ENCODE assay signal across 13 mouse cellular contexts in genomic region chr6:125338791-125339660, GRCm38 (mm10). TPM values are rescaled to one million over a fixed set of nuclear protein-coding genes. Genes with fewer than 3 reads are reported as not detected.
A peak's percentile ranks its signal among the peaks of the same experiment; 100 is the strongest.
DNase-seq lines count a peak whose midpoint lies in the region; ATAC-seq and TF ChIP-seq lines count a peak whose summit lies in the region.
"Had no signal": no experiment of that assay in that cellular context is flagged by ENCODE, and none has a peak within 500 bp of the region (broad histone marks: within the 10 kb centered on the region; RNA-seq: fewer than 3 reads in every experiment).

No protein-coding gene starts in this region.

- no peak for ATAC-seq in kidney, embryonic 15.5 days (replicated peaks; ENCODE audit: low FRiP score)
- ATAC-seq in embryonic facial prominence, embryonic 12.5 days (ENCODE audit: insufficient number of reproducible peaks, insufficient read depth, low FRiP score, low TSS enrichment) = no peak
- ATAC-seq in liver, postnatal 0 days = no peak
- ATAC-seq: inflammation-experienced regulatory T-cells, adult 6 months; midbrain, embryonic 15.5 days had no signal

- peaks cover 28% of the 10 kb centered on the region for H3K4me1 ChIP-seq in heart, embryonic 10.5 days
- H3K4me1 ChIP-seq in kidney, embryonic 15.5 days = peaks cover 33% of the 10 kb centered on the region
- H3K4me1 ChIP-seq in embryonic facial prominence, embryonic 12.5 days = peaks cover 25% of the 10 kb centered on the region
- peaks cover 15% of the 10 kb centered on the region for H3K4me1 ChIP-seq in liver, postnatal 0 days (ENCODE audit: insufficient read depth)
- H3K4me1 ChIP-seq: midbrain, embryonic 15.5 days had no signal

- DNase-seq in heart, adult 11 months = peak; percentile 94
- no peak for DNase-seq in heart, embryonic 10.5 days (ENCODE audit: low spot score)
- no peak for DNase-seq in kidney, adult 8-10 months
- peak; percentile 49 for DNase-seq in CD4-positive helper T cell, adult 2 months (ENCODE audit: low read depth, low spot score)
- DNase-seq in liver, postnatal 0 days = no peak
- no peak for DNase-seq in neural tube, embryonic 10.5 days (ENCODE audit: extremely low spot score, low spot score)
- DNase-seq: cerebellum, adult 18-20 months; lung, postnatal 14 days had no signal

- H3K9ac ChIP-seq in kidney, embryonic 15.5 days = no peak overlapping the region
- no peak overlapping the region for H3K9ac ChIP-seq in embryonic facial prominence, embryonic 12.5 days
- no peak overlapping the region for H3K9ac ChIP-seq in liver, postnatal 0 days (replicated peaks)
- H3K9ac ChIP-seq: limb, embryonic 13.5 days; midbrain, embryonic 15.5 days had no signal

- no peak for TF ChIP-seq CTCF in liver, postnatal 0 days (IDR thresholded peaks at IDR 0.05; ENCODE audit: low read depth)

- no peak for TF ChIP-seq EP300 in liver, postnatal 0 days (IDR thresholded peaks at IDR 0.05; ENCODE audit: low read depth)

- peaks cover 9% of the 10 kb centered on the region; the same call in 1 of the 2 replicates for H3K27me3 ChIP-seq in heart, embryonic 10.5 days (ENCODE audit: insufficient read depth, poor library complexity, severe bottlenecking)
- H3K27me3 ChIP-seq in kidney, embryonic 15.5 days = no peaks in the 10 kb centered on the region
- no peaks in the 10 kb centered on the region for H3K27me3 ChIP-seq in embryonic facial prominence, embryonic 12.5 days
- H3K27me3 ChIP-seq in liver, postnatal 0 days (ENCODE audit: insufficient read depth, low read length) = no peaks in the 10 kb centered on the region
- H3K27me3 ChIP-seq: limb, embryonic 13.5 days; midbrain, embryonic 15.5 days had no signal

- no peak overlapping the region for H3K27ac ChIP-seq in heart, embryonic 10.5 days
- peak overlapping the region; percentile 64 for H3K27ac ChIP-seq in kidney, embryonic 15.5 days
- H3K27ac ChIP-seq in embryonic facial prominence, embryonic 12.5 days = 0 out of 2 replicates have a peak overlapping the region, but pooled peaks have one; percentile 20
- H3K27ac ChIP-seq in liver, postnatal 0 days (ENCODE audit: low read depth) = no peak overlapping the region
- H3K27ac ChIP-seq: limb, embryonic 13.5 days; midbrain, embryonic 15.5 days had no signal

- no peaks in the 10 kb centered on the region for H3K36me3 ChIP-seq in heart, embryonic 10.5 days
- no peaks in the 10 kb centered on the region for H3K36me3 ChIP-seq in kidney, embryonic 15.5 days
- no peaks in the 10 kb centered on the region for H3K36me3 ChIP-seq in embryonic facial prominence, embryonic 12.5 days
- H3K36me3 ChIP-seq in liver, postnatal 0 days (replicated peaks; ENCODE audit: insufficient read depth, low read length) = no peaks in the 10 kb centered on the region
- H3K36me3 ChIP-seq: limb, embryonic 13.5 days; midbrain, embryonic 15.5 days had no signal

- no peak overlapping the region for H3K4me2 ChIP-seq in kidney, embryonic 15.5 days
- H3K4me2 ChIP-seq in embryonic facial prominence, embryonic 12.5 days (replicated peaks) = no peak overlapping the region
- no peak overlapping the region for H3K4me2 ChIP-seq in liver, postnatal 0 days (ENCODE audit: low read depth, low read length)
- H3K4me2 ChIP-seq: limb, embryonic 13.5 days; midbrain, embryonic 15.5 days had no signal

- no peaks in the 10 kb centered on the region for H3K9me3 ChIP-seq in heart, embryonic 10.5 days
- no peaks in the 10 kb centered on the region for H3K9me3 ChIP-seq in kidney, embryonic 15.5 days (replicated peaks)
- H3K9me3 ChIP-seq in embryonic facial prominence, embryonic 12.5 days = no peaks in the 10 kb centered on the region
- H3K9me3 ChIP-seq in liver, postnatal 0 days (ENCODE audit: low read length) = no peaks in the 10 kb centered on the region
- H3K9me3 ChIP-seq: limb, embryonic 13.5 days; midbrain, embryonic 15.5 days had no signal

- 61% methylated on average over 9 of the region's 9 CpGs for WGBS in heart, embryonic 10.5 days
- WGBS in kidney, embryonic 15.5 days = 74% methylated on average over 9 of the region's 9 CpGs
- 64% methylated on average over 9 of the region's 9 CpGs for WGBS in embryonic facial prominence, embryonic 12.5 days
- 37% methylated on average over 9 of the region's 9 CpGs for WGBS in liver, postnatal 0 days (ENCODE audit: insufficient replicate concordance)

- H3K4me3 ChIP-seq in heart, embryonic 10.5 days = no peak overlapping the region
- H3K4me3 ChIP-seq in kidney, embryonic 15.5 days (replicated peaks) = no peak overlapping the region
- no peak overlapping the region for H3K4me3 ChIP-seq in embryonic facial prominence, embryonic 12.5 days
- H3K4me3 ChIP-seq in liver, postnatal 0 days (ENCODE audit: low read depth, low read length) = no peak overlapping the region
- H3K4me3 ChIP-seq: limb, embryonic 13.5 days; midbrain, embryonic 15.5 days had no signal

RNA-seq across cellular contexts. Expression of gene Tnfrsf1a, which starts 10.1 kb away (rescaled TPM):
- polyA plus RNA-seq in heart, embryonic 10.5 days (2016; fragmentation: Nextera tagmentation; extraction: Ambion mirVana) = 33.6 and 35.3 TPM in 2 replicates
- 73.2 and 83.3 TPM in 2 replicates for polyA plus RNA-seq in kidney, embryonic 15.5 days (2015; fragmentation: Nextera tagmentation; extraction: Ambion mirVana)
- 49.4 and 51.9 TPM in 2 replicates for polyA plus RNA-seq in embryonic facial prominence, embryonic 12.5 days (2016; fragmentation: Nextera tagmentation; extraction: Ambion mirVana)
- polyA plus RNA-seq in liver, postnatal 0 days (2015; fragmentation: Nextera tagmentation; extraction: Ambion mirVana) = 40.5 and 41.1 TPM in 2 replicates

RNA-seq across cellular contexts. Expression of gene Scnn1a, which starts 18.6 kb away (rescaled TPM):
- polyA plus RNA-seq in heart, embryonic 10.5 days (2016; fragmentation: Nextera tagmentation; extraction: Ambion mirVana) = 0.65 and 0.98 TPM in 2 replicates
- polyA plus RNA-seq in kidney, embryonic 15.5 days (2015; fragmentation: Nextera tagmentation; extraction: Ambion mirVana) = 4.4 and 4.8 TPM in 2 replicates
- polyA plus RNA-seq in embryonic facial prominence, embryonic 12.5 days (2016; fragmentation: Nextera tagmentation; extraction: Ambion mirVana) = 0.52 and 1.1 TPM in 2 replicates
- polyA plus RNA-seq in liver, postnatal 0 days (2015; fragmentation: Nextera tagmentation; extraction: Ambion mirVana) = 0.76 and 1.1 TPM in 2 replicates
- polyA plus RNA-seq: inflammation-experienced regulatory T-cells, adult 6 months had no signal

RNA-seq across cellular contexts. Expression of gene Ltbr, which starts 25.3 kb away (rescaled TPM):
- 37.8 and 40.4 TPM in 2 replicates for polyA plus RNA-seq in heart, embryonic 10.5 days (2016; fragmentation: Nextera tagmentation; extraction: Ambion mirVana)
- 58.7 and 62.6 TPM in 2 replicates for polyA plus RNA-seq in kidney, embryonic 15.5 days (2015; fragmentation: Nextera tagmentation; extraction: Ambion mirVana)
- 27.2 and 28.2 TPM in 2 replicates for polyA plus RNA-seq in embryonic facial prominence, embryonic 12.5 days (2016; fragmentation: Nextera tagmentation; extraction: Ambion mirVana)
- polyA plus RNA-seq in liver, postnatal 0 days (2015; fragmentation: Nextera tagmentation; extraction: Ambion mirVana) = 31.8 TPM in 2 replicates

RNA-seq across cellular contexts. Expression of gene Plekhg6, which starts 41.6 kb away (rescaled TPM):
- polyA plus RNA-seq in heart, embryonic 10.5 days (2016; fragmentation: Nextera tagmentation; extraction: Ambion mirVana) = 0.20 TPM in 1 of 2 replicates, not detected in the other
- 4.7 and 4.9 TPM in 2 replicates for polyA plus RNA-seq in kidney, embryonic 15.5 days (2015; fragmentation: Nextera tagmentation; extraction: Ambion mirVana)
- 0.34 and 0.47 TPM in 2 replicates for polyA plus RNA-seq in embryonic facial prominence, embryonic 12.5 days (2016; fragmentation: Nextera tagmentation; extraction: Ambion mirVana)
- polyA plus RNA-seq in liver, postnatal 0 days (2015; fragmentation: Nextera tagmentation; extraction: Ambion mirVana) = 1.1 and 1.2 TPM in 2 replicates
- polyA plus RNA-seq: inflammation-experienced regulatory T-cells, adult 6 months had no signal

RNA-seq across cellular contexts. Expression of gene Tuba3a, which starts 53.2 kb away (rescaled TPM):
- 0.09 TPM in 1 of 2 replicates, not detected in the other for polyA plus RNA-seq in heart, embryonic 10.5 days (2016; fragmentation: Nextera tagmentation; extraction: Ambion mirVana)
- polyA plus RNA-seq in kidney, embryonic 15.5 days (2015; fragmentation: Nextera tagmentation; extraction: Ambion mirVana) = 0.19 and 0.24 TPM in 2 replicates
- 0.20 and 0.29 TPM in 2 replicates for polyA plus RNA-seq in embryonic facial prominence, embryonic 12.5 days (2016; fragmentation: Nextera tagmentation; extraction: Ambion mirVana)
- not detected in 2 replicates for polyA plus RNA-seq in liver, postnatal 0 days (2015; fragmentation: Nextera tagmentation; extraction: Ambion mirVana)
- polyA plus RNA-seq: midbrain, embryonic 15.5 days had no signal

Comparison
In these comparisons a context has a peak if more than half of its experiments do, and no peak if none do; other contexts are left out.
1. DNase-seq: peak in heart, adult 11 months (single experiment) and CD4-positive helper T cell, adult 2 months (single experiment); none in heart, embryonic 10.5 days (single experiment), kidney, adult 8-10 months (0 of 2), liver, postnatal 0 days (single experiment) and neural tube, embryonic 10.5 days (single experiment).
2. H3K27ac ChIP-seq: peak in kidney, embryonic 15.5 days (single experiment) and embryonic facial prominence, embryonic 12.5 days (single experiment); none in heart, embryonic 10.5 days (single experiment) and liver, postnatal 0 days (single experiment).